Comparison of ENCODE assay signal across 9 mouse cellular contexts in the genomic region with DNA sequence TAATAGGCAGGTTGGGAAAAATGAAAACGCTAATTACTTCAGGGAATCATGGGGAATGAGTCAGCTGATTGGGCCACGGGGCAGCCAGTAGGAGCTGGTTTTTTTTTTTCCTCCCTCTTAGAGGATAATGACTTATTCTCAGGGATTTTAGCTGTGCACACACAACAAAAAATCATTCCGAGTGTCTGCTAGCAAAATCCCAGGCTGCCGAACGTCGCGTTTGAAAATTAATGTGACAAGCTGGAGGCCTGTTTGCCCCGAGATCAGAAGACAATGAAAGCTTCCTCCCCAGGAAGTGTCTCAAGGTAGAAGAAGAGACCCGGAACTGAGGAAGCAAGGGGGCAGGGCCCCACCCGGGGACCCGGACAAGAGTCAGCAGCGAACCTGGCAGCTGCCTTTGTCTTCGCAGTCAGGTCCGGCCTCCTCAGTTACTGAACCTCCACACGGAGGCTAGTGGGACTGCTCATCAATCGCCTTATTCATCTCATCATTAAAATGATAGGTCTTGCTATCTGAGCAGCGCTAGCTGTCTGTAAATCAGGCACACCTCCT.
DNase-seq lines count a peak whose midpoint lies in the region; ATAC-seq and TF ChIP-seq lines count a peak whose summit lies in the region.
"Had no signal": no experiment of that assay in that cellular context is flagged by ENCODE, and none has a peak within 500 bp of the region (broad histone marks: within the 10 kb centered on the region; RNA-seq: fewer than 3 reads in every experiment).

No protein-coding gene starts in this region.

- no peaks in the 10 kb centered on the region for H3K9me3 ChIP-seq in forebrain, embryonic 12.5 days

- H3K4me1 ChIP-seq in lung, adult 2 months (ENCODE audit: control insufficient read depth, insufficient read depth, low read length): no peaks in the 10 kb centered on the region
- peaks cover 41% of the 10 kb centered on the region for H3K4me1 ChIP-seq in forebrain, embryonic 12.5 days

- TF ChIP-seq POLR2A in lung, adult 2 months (IDR thresholded peaks at IDR 0.05; ENCODE audit: borderline replicate concordance, extremely low read depth, low read depth, low read length): no peak

- DNase-seq in lung, adult 2 months: no peak
- no peak for DNase-seq in lung, postnatal 36 days
- peak; percentile 26 to 30 for DNase-seq in kidney, adult 8-10 months
- peak; percentile 49 to 65 for DNase-seq in lung, postnatal 4 days
- DNase-seq in thymus, adult 18-20 months: peak; percentile 38 to 53
- DNase-seq in urinary bladder, adult 18-20 months (ENCODE audit: low spot score in 2 of 2): no peak
- no peak for DNase-seq in cerebellum, postnatal 14 days

- peak overlapping the region; percentile 8 for H3K4me3 ChIP-seq in lung, adult 2 months (replicated peaks; ENCODE audit: extremely low read depth, low read depth, low read length)
- H3K4me3 ChIP-seq in forebrain, embryonic 12.5 days (replicated peaks): peak overlapping the region; percentile 12
- H3K4me3 ChIP-seq: heart, adult 2 months had no signal

- peak overlapping the region; percentile 97 for H3K27ac ChIP-seq in forebrain, embryonic 12.5 days
- H3K27ac ChIP-seq: heart, adult 2 months had no signal

- peak overlapping the region; percentile 48 for H3K4me2 ChIP-seq in forebrain, embryonic 12.5 days

- no peak for TF ChIP-seq CTCF in lung, adult 2 months (IDR thresholded peaks at IDR 0.05; ENCODE audit: insufficient read depth, low read length)

- H3K9ac ChIP-seq in forebrain, embryonic 12.5 days: peak overlapping the region; percentile 55

- WGBS in lung, adult 2 months: 21% methylated on average over 17 of the region's 17 CpGs
- 4% methylated on average over 17 of the region's 17 CpGs for WGBS in forebrain, embryonic 12.5 days

- ATAC-seq in forebrain, embryonic 12.5 days (ENCODE audit: low FRiP score): peak; percentile 72

- H3K36me3 ChIP-seq in forebrain, embryonic 12.5 days (replicated peaks): no peaks in the 10 kb centered on the region

- H3K27me3 ChIP-seq in forebrain, embryonic 12.5 days: no peaks in the 10 kb centered on the region

Comparison
In these comparisons a context has a peak if more than half of its experiments do, and no peak if none do; other contexts are left out.
1. DNase-seq: peak in kidney, adult 8-10 months (2 of 2), lung, postnatal 4 days (2 of 2) and thymus, adult 18-20 months (2 of 2); none in lung, adult 2 months (single experiment), lung, postnatal 36 days (single experiment), urinary bladder, adult 18-20 months (0 of 2) and cerebellum, postnatal 14 days (0 of 2).